Mouse (Mus musculus): Measurements from ENCODE around the gene Mmp11.
A peak's percentile ranks its signal among the peaks of the same experiment; 100 is the strongest.

DNA sequence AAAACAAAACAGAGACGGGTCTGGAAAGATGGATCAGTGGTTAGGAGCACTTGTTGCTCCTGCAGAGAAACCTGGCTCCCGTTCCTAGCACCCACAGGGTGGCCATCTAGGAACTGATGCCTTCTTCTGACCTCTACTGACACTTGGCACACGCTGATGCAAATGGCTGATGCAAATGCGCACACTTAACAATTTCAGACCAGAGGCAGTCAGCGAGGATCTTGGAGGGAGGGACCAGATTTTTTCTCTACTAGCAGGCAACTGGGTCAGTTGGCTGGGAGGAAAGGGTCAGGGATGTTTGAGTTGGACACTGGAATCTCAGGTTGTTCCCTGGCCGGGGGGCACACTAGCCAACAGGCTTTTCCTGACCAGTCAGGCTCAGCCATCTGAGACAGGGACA lies 3.4 kb downstream of the Mmp11 start, which contains the start of gene Chchd10:
- no peak for TF ChIP-seq CTCF (IDR thresholded peaks at IDR 0.05; ENCODE audit: low read depth, low read length)
- 0 out of 2 replicates have a peak, but pooled peaks have one; percentile 27 for TF ChIP-seq EP300 (IDR thresholded peaks at IDR 0.05; ENCODE audit: insufficient read depth, low read depth, low read length)
